Mouse (Mus musculus) midbrain, embryonic 14.5 days (tissue): ENCODE results near the gene Phxr2. TPM values are rescaled to one million over a fixed set of nuclear protein-coding genes. Genes with fewer than 3 reads are reported as not detected.

Experiments
- ATAC-seq: fragments of 200-750 bp; cut with Nextera tagmentation; 2 replicates; pipeline ENCODE4 v1.8.0; 2017; ENCODE audit warnings: moderate number of reproducible peaks, moderate library complexity; ENCODE audit not compliant: low FRiP score, low TSS enrichment
- DNase-seq: peaks from one replicate; pipeline ENCODE4 v3.0.0-alpha.2; 2015
- H3K27ac ChIP-seq: fragments of 300-500 bp; sonication (generic); replicated peaks from 2 replicates; pipeline ENCODE4 v1.5.1; 2014; ENCODE audit warnings: mild to moderate bottlenecking, low read depth, low read length, moderate library complexity
- H3K27me3 ChIP-seq: fragments of 300-500 bp; sonication (generic); 2 replicates; pipeline ENCODE4 v1.6.1; 2014; ENCODE audit warnings: low read length, control low read depth, mixed read lengths; ENCODE audit not compliant: control insufficient read depth, insufficient read depth
- H3K36me3 ChIP-seq: fragments of 300-500 bp; sonication (generic); 2 replicates; pipeline ENCODE4 v1.6.1; 2014; ENCODE audit warnings: low read length, control low read depth; ENCODE audit not compliant: control insufficient read depth, insufficient read depth
- H3K4me1 ChIP-seq: fragments of 300-500 bp; sonication (generic); 2 replicates; pipeline ENCODE4 v1.6.1; 2014; ENCODE audit warnings: mild to moderate bottlenecking, antibody characterized with exemption, low read length, control low read depth; ENCODE audit not compliant: control insufficient read depth, insufficient read depth
- H3K4me2 ChIP-seq: fragments of 300-500 bp; sonication (generic); 2 replicates; pipeline ENCODE4 v1.6.1; 2014; ENCODE audit warnings: mild to moderate bottlenecking, low read length, moderate library complexity
- H3K4me3 ChIP-seq: fragments of 300-500 bp; sonication (generic); replicated peaks from 2 replicates; pipeline ENCODE4 v1.5.1; 2014; ENCODE audit warnings: low read depth, low read length
- H3K9ac ChIP-seq: fragments of 300-500 bp; sonication (generic); replicated peaks from 2 replicates; pipeline ENCODE4 v1.6.1; 2014; ENCODE audit warnings: mild to moderate bottlenecking, low read length, moderate library complexity
- H3K9me3 ChIP-seq: fragments of 300-500 bp; sonication (generic); 2 replicates; pipeline ENCODE4 v1.6.1; 2016; ENCODE audit warnings: low read length, control low read depth, mixed read lengths; ENCODE audit not compliant: control insufficient read depth
- WGBS: fragments of 180-500 bp; shearing (Covaris S2); extraction: QIAGEN DNeasy Blood & Tissue Kit; methylation state at CpG from one replicate; pipeline ENCODE4 v1.1.7; 2014; 5-methylcytosine and 5-hydroxymethylcytosine counted together
- polyA plus RNA-seq: library from polyadenylated mRNA; unstranded; fragments of >200 nt; fragmentation: Nextera tagmentation; extraction: Ambion mirVana; gene quantifications from 2 replicates; pipeline ENCODE4 v1.2.1, GENCODE M21; 2014

Phxr2 gene
- polyA plus RNA-seq, 1 experiment from 2014 or later, result 0.30 TPM

- H3K4me3 ChIP-seq, result no peak overlapping the region
- H3K4me1 ChIP-seq, result no peaks in the 10 kb centered on the region
- no peak for ATAC-seq
- no peak overlapping the region for H3K9ac ChIP-seq
- WGBS, result 94% methylated on average over 14 of the region's 14 CpGs
- H3K27me3 ChIP-seq, result no peaks in the 10 kb centered on the region
- no peak overlapping the region for H3K4me2 ChIP-seq
- H3K36me3 ChIP-seq, result peaks cover 6% of the 10 kb centered on the region
- no peaks in the 10 kb centered on the region for H3K9me3 ChIP-seq
- no peak for DNase-seq
- no peak overlapping the region for H3K27ac ChIP-seq
Measured at GRCm38 (mm10) chr10:99126954-99127353, 829 bp upstream of the Phxr2 start.

GRCm38 (mm10) chr10:99119471-99119870 lies 6.7 kb downstream of the Phxr2 start:
- no peak overlapping the region for H3K4me3 ChIP-seq
- H3K9ac ChIP-seq, result no peak overlapping the region
- no peak overlapping the region for H3K4me2 ChIP-seq
- WGBS, result 95% methylated on average over 4 of the region's 4 CpGs
- ATAC-seq (no peak), DNase-seq (no peak)
- H3K4me1 ChIP-seq, result no peaks in the 10 kb centered on the region
- H3K9me3 ChIP-seq, result no peaks in the 10 kb centered on the region
- no peak overlapping the region for H3K27ac ChIP-seq
- no peaks in the 10 kb centered on the region for H3K36me3 ChIP-seq
- no peaks in the 10 kb centered on the region for H3K27me3 ChIP-seq

- Histone ChIP-seq H3K9ac (no peak overlapping the region), H3K27me3 (no peaks in the 10 kb centered on the region), H3K4me3 (no peak overlapping the region), H3K9me3 (no peaks in the 10 kb centered on the region), H3K4me2 (no peak overlapping the region), H3K36me3 (no peaks in the 10 kb centered on the region), H3K27ac (no peak overlapping the region), H3K4me1 (no peaks in the 10 kb centered on the region)
- 89% methylated on average over 6 of the region's 6 CpGs for WGBS
- no peak for DNase-seq
- no peak for ATAC-seq
Measured at GRCm38 (mm10) chr10:99118697-99119096, 7.4 kb downstream of the Phxr2 start.

GRCm38 (mm10) chr10:99117876-99118275 lies 8.2 kb downstream of the Phxr2 start:
- Histone ChIP-seq H3K36me3 (no peaks in the 10 kb centered on the region), H3K4me3 (no peak overlapping the region), H3K27me3 (no peaks in the 10 kb centered on the region), H3K9me3 (no peaks in the 10 kb centered on the region), H3K4me2 (no peak overlapping the region), H3K9ac (no peak overlapping the region), H3K27ac (no peak overlapping the region), H3K4me1 (no peaks in the 10 kb centered on the region)
- 89% methylated on average over 10 of the region's 10 CpGs for WGBS
- DNase-seq (no peak), ATAC-seq (no peak)

- 92% methylated on average over 16 of the region's 16 CpGs for WGBS
- Histone ChIP-seq H3K27ac (no peak overlapping the region), H3K36me3 (no peaks in the 10 kb centered on the region), H3K9me3 (no peaks in the 10 kb centered on the region), H3K4me1 (no peaks in the 10 kb centered on the region), H3K4me3 (no peak overlapping the region), H3K4me2 (no peak overlapping the region), H3K27me3 (no peaks in the 10 kb centered on the region), H3K9ac (no peak overlapping the region)
- no peak for ATAC-seq
- no peak for DNase-seq
Measured at GRCm38 (mm10) chr10:99116650-99117615, 9.2 kb downstream of the Phxr2 start.

- no peak for ATAC-seq
- Histone ChIP-seq H3K9ac (no peak overlapping the region), H3K4me1 (peaks cover 1% of the 10 kb centered on the region; the same call in 1 of the 2 replicates), H3K9me3 (no peaks in the 10 kb centered on the region), H3K4me2 (no peak overlapping the region), H3K27me3 (no peaks in the 10 kb centered on the region), H3K27ac (no peak overlapping the region), H3K4me3 (no peak overlapping the region), H3K36me3 (no peaks in the 10 kb centered on the region)
- 70% methylated on average over 8 of the region's 8 CpGs for WGBS
- no peak for DNase-seq
Measured at GRCm38 (mm10) chr10:99116237-99116632, 9.9 kb downstream of the Phxr2 start.

GRCm38 (mm10) chr10:99115471-99116236 lies 10.5 kb downstream of the Phxr2 start:
- DNase-seq, result no peak
- no peak overlapping the region for H3K4me2 ChIP-seq
- H3K9me3 ChIP-seq, result no peaks in the 10 kb centered on the region
- H3K9ac ChIP-seq, result no peak overlapping the region
- H3K4me3 ChIP-seq, result no peak overlapping the region
- peaks cover 3% of the 10 kb centered on the region; the same call in 1 of the 2 replicates for H3K36me3 ChIP-seq
- no peak overlapping the region for H3K27ac ChIP-seq
- no peaks in the 10 kb centered on the region for H3K27me3 ChIP-seq
- peaks cover 3% of the 10 kb centered on the region; the same call in 1 of the 2 replicates for H3K4me1 ChIP-seq
- ATAC-seq, result no peak
- WGBS, result 61% methylated on average over 18 of the region's 18 CpGs

GRCm38 (mm10) chr10:99114295-99114694 lies 11.8 kb downstream of the Phxr2 start:
- Histone ChIP-seq H3K9me3 (no peaks in the 10 kb centered on the region), H3K27ac (no peak overlapping the region), H3K36me3 (peaks cover 15% of the 10 kb centered on the region), H3K27me3 (no peaks in the 10 kb centered on the region), H3K4me1 (peaks cover 3% of the 10 kb centered on the region; the same call in 1 of the 2 replicates), H3K4me3 (no peak overlapping the region), H3K4me2 (no peak overlapping the region), H3K9ac (no peak overlapping the region)
- ATAC-seq (no peak), DNase-seq (no peak)
- WGBS, result 83% methylated on average over 8 of the region's 8 CpGs
